Mouse (Mus musculus): ENCODE results near the gene Thegl.

DNA sequence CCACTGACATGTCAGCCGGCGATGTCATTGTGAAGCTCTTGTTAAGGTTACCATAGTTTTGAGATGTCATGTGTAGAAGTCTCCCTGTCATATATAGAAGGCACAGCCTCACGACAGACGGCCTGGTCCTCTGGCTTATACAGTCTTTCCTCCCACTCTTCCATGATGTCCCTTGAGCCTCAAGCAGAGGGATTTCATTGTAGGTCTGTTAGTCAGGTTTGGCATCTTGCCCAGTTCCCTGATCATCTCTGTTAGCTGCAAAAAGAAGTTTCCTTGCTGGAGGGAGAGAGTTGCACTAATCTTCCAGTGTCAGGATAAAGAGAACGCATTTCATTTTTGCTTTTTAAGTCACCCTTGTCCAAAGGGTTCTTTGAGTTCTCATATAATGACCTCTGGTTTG is 36.8 kb downstream of the Thegl start:
- TF ChIP-seq GATA1 (IDR thresholded peaks at IDR 0.05; ENCODE audit: borderline replicate concordance, low read length) (no peak), CTCF (IDR thresholded peaks at IDR 0.05; ENCODE audit: low read depth, low read length) (no peak), TAL1 (conservative IDR thresholded peaks at IDR 0.05; ENCODE audit: low read depth, low read length) (no peak)

Measured in G1E (cell line).